Mouse (Mus musculus): ENCODE measurements around the gene Olfr826. TPM values are rescaled to one million over a fixed set of nuclear protein-coding genes. Genes with fewer than 3 reads are reported as not detected.

The Olfr826 gene
- polyA plus RNA-seq, 1 experiment from 2014 or later = not detected

Other genes starting within 250 kb of the Olfr826 start
- not detected in 2 replicates for gene Olfr818, start 235.1 kb downstream of the Olfr826 start, polyA plus RNA-seq (2015; fragmentation: Nextera tagmentation; extraction: Ambion mirVana)
- gene Olfr819, start 216.9 kb downstream of the Olfr826 start, polyA plus RNA-seq (2015; fragmentation: Nextera tagmentation; extraction: Ambion mirVana) = 0.04 TPM in 1 of 2 replicates, not detected in the other
- gene Olfr247, start 208.0 kb downstream of the Olfr826 start, polyA plus RNA-seq (2015; fragmentation: Nextera tagmentation; extraction: Ambion mirVana) = 0.11 TPM in 1 of 2 replicates, not detected in the other
- gene Gm10310, start 199.1 kb downstream of the Olfr826 start, polyA plus RNA-seq (2015; fragmentation: Nextera tagmentation; extraction: Ambion mirVana) = 0.09 TPM in 1 of 2 replicates, not detected in the other
- 0.04 and 0.11 TPM in 2 replicates for gene Olfr820, start 171.6 kb downstream of the Olfr826 start, polyA plus RNA-seq (2015; fragmentation: Nextera tagmentation; extraction: Ambion mirVana)
- not detected in 2 replicates for gene Olfr821, start 153.8 kb downstream of the Olfr826 start, polyA plus RNA-seq (2015; fragmentation: Nextera tagmentation; extraction: Ambion mirVana)
- gene Olfr822, start 113.0 kb downstream of the Olfr826 start, polyA plus RNA-seq (2015; fragmentation: Nextera tagmentation; extraction: Ambion mirVana) = 0.23 TPM in 1 of 2 replicates, not detected in the other
- gene Olfr823, start 68.8 kb downstream of the Olfr826 start, polyA plus RNA-seq (2015; fragmentation: Nextera tagmentation; extraction: Ambion mirVana) = not detected in 2 replicates
- not detected in 2 replicates for gene Olfr824, start 54.2 kb downstream of the Olfr826 start, polyA plus RNA-seq (2015; fragmentation: Nextera tagmentation; extraction: Ambion mirVana)
- 0.27 TPM in 1 of 2 replicates, not detected in the other for gene Olfr825, start 17.4 kb downstream of the Olfr826 start, polyA plus RNA-seq (2015; fragmentation: Nextera tagmentation; extraction: Ambion mirVana)
- 0.05 TPM in 1 of 2 replicates, not detected in the other for gene Olfr827, start 30.2 kb upstream of the Olfr826 start, polyA plus RNA-seq (2015; fragmentation: Nextera tagmentation; extraction: Ambion mirVana)
- 0.05 and 0.13 TPM in 2 replicates for gene Neurod4, start 96.1 kb upstream of the Olfr826 start, polyA plus RNA-seq (2015; fragmentation: Nextera tagmentation; extraction: Ambion mirVana)
- 2.5 and 3.2 TPM in 2 replicates for gene Tespa1, start 138.7 kb upstream of the Olfr826 start, polyA plus RNA-seq (2015; fragmentation: Nextera tagmentation; extraction: Ambion mirVana)
- 0.04 TPM in 1 of 2 replicates, not detected in the other for gene Vmn2r84, start 210.1 kb upstream of the Olfr826 start, polyA plus RNA-seq (2015; fragmentation: Nextera tagmentation; extraction: Ambion mirVana)
- not detected in 2 replicates for gene Vmn2r85, start 245.5 kb upstream of the Olfr826 start, polyA plus RNA-seq (2015; fragmentation: Nextera tagmentation; extraction: Ambion mirVana)

Data from embryonic facial prominence, embryonic 15.5 days (tissue).